Mouse (Mus musculus): Measurements from ENCODE around the gene Nkrf. TPM values are rescaled to one million over a fixed set of nuclear protein-coding genes. Genes with fewer than 3 reads are reported as not detected.

Nkrf gene
- polyA plus RNA-seq, 1 experiment from 2014 or later = 2.8 TPM

DNA sequence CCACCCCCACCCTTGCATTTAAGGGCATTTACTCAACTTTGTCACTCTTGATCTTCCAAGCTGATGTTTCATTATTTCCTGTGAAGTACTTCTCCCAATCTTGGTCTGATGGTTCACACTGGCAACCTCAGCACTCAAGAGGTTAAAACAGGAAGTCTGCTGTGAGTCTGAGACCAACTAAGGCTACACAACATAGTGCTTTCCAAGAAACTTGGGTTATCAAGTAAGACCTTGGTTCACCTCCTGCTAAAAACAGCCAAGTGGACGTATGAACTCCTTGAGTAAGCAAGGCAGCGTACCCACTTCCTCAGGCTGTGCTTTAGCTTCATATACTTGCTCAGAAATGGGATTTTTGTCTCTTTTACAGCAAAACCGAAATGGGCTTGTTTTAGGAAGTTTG, 32.3 kb downstream of the Nkrf start:
- no peaks in the 10 kb centered on the region for H3K9me3 ChIP-seq (ENCODE audit: control insufficient read depth, low read length)
- 79% methylated on average over 3 of the region's 3 CpGs for WGBS

DNA sequence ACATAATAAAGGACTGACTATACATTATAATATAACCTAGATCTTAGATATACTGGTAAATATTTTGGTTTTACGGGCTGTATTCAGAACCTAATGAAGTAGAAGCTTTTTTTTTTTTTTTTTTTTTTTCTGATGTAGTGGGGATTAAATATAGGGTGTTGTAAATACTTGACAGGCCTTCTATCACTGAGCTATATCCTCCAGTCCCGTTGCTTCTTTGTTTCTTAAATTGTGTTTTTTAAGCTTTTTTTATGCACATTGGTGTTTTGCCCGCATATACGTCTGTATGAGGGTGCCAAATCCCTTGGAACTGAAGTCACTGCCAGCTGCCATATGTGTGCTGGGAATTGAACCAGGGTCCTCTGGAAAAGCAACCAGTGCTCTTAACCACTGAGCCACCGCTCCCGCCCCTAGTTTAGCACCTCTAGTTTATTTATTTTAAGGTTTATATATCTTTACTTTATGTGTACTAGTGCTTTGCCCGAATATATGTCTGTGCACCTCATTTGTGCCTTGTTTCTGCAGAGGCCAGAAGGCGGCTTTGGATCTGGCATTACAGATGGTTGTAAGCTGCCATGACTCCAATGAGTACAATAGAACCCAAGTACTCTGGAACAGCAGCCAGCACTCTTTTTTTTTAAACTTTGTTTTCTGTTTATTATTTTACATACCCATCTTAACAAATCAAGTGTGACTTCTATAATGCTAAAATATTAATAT, 37.9 kb downstream of the Nkrf start:
- Histone ChIP-seq H3K4me2 (replicated peaks; ENCODE audit: low read depth, low read length) (peak overlapping the region; percentile 22; the same call in 1 of the 2 replicates), H3K27ac (ENCODE audit: low read depth, low read length) (no peak overlapping the region), H3K9ac (ENCODE audit: low read depth, low read length) (no peak overlapping the region), H3K36me3 (ENCODE audit: control insufficient read depth, insufficient read depth, low read length) (no peaks in the 10 kb centered on the region), H3K27me3 (ENCODE audit: control insufficient read depth, insufficient read depth, low read length) (no peaks in the 10 kb centered on the region), H3K9me3 (ENCODE audit: control insufficient read depth, low read length) (no peaks in the 10 kb centered on the region), H3K4me3 (ENCODE audit: low read length) (peak overlapping the region; percentile 44), H3K4me1 (ENCODE audit: control insufficient read depth, insufficient read depth, low read length) (no peaks in the 10 kb centered on the region)
- WGBS = 59% methylated on average over 8 of the region's 8 CpGs
- ATAC-seq (ENCODE audit: low FRiP score, low TSS enrichment) = no peak

More for the DNA sequence above, 32.3 kb downstream of the Nkrf start:
- no peaks in the 10 kb centered on the region for H3K4me1 ChIP-seq (ENCODE audit: control insufficient read depth, insufficient read depth, low read length)
- no peaks in the 10 kb centered on the region for H3K27me3 ChIP-seq (ENCODE audit: control insufficient read depth, insufficient read depth, low read length)
- H3K4me3 ChIP-seq (ENCODE audit: low read length) = no peak overlapping the region
- no peaks in the 10 kb centered on the region for H3K36me3 ChIP-seq (ENCODE audit: control insufficient read depth, insufficient read depth, low read length)
- H3K4me2 ChIP-seq (replicated peaks; ENCODE audit: low read depth, low read length) = no peak overlapping the region
- ATAC-seq (ENCODE audit: low FRiP score, low TSS enrichment) = no peak
- no peak overlapping the region for H3K9ac ChIP-seq (ENCODE audit: low read depth, low read length)
- H3K27ac ChIP-seq (ENCODE audit: low read depth, low read length) = no peak overlapping the region

DNA sequence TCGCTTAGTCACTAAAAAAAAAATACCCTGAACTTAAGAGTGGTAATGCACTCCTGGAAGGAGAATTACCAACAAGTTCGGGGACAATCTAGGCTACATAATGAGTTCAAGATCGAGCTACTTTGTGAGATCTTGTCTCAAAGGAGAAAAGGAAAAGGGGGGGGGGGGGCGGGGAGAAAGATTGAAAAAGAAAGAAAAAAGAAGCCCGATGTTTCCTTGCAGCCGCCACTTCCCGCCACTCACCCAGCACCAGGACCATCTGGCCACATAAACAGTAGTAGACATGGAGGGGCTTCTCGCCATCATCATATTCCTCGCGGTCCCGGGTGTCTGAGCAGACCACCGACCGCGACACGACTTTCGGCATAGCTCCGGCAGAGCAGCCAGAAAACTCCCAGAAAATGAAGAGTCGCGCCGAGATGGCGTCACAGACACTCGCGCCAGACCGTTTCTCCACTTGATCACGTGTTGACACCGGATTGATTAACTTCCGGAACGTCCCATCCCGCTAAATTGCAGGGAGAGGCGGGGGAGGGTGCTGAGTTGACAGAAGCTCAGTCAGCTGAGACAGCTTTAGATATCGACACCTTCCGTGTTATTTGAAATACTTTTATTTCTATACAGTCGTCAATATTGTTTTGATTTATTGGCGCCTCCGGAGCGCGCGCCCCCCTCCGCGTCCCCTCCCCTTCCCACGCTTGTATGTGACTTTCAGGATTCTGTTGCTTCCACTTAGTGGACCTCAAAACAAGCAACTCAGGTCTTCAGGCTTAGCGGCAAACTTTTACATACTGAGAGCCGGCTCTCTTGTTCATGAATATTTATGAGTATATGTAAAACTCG, 38.7 kb downstream of the Nkrf start:
- WGBS = 23% methylated on average over 43 of the region's 44 CpGs
- H3K27me3 ChIP-seq (ENCODE audit: control insufficient read depth, insufficient read depth, low read length) = no peaks in the 10 kb centered on the region
- peak; percentile 89 for ATAC-seq (ENCODE audit: low FRiP score, low TSS enrichment)
- H3K4me3 ChIP-seq (ENCODE audit: low read length) = peak overlapping the region; percentile 44
- no peaks in the 10 kb centered on the region for H3K4me1 ChIP-seq (ENCODE audit: control insufficient read depth, insufficient read depth, low read length)
- H3K9ac ChIP-seq (ENCODE audit: low read depth, low read length) = peak overlapping the region; percentile 58
- no peaks in the 10 kb centered on the region for H3K36me3 ChIP-seq (ENCODE audit: control insufficient read depth, insufficient read depth, low read length)
- no peak overlapping the region for H3K27ac ChIP-seq (ENCODE audit: low read depth, low read length)
- H3K4me2 ChIP-seq (replicated peaks; ENCODE audit: low read depth, low read length) = peak overlapping the region; percentile 29
- H3K9me3 ChIP-seq (ENCODE audit: control insufficient read depth, low read length) = no peaks in the 10 kb centered on the region

DNA sequence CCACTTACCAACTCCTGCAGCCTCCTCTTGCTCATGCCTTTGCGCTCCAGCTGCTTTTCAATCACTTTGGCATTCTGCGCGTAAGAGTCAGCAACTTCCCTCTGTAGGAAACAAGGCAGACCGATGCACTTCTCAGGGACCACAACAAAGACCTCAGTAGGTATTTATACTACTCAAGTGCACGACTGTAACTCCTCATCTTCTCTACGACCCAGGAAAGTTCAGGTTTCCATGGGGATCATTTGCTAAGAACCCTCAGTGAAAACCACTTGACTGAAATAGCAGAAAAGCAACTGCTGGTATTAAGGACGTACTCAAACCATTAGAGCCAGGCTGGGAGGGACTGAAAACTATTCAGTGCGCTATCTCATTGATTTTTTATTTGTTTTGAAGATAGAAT, 50.1 kb downstream of the Nkrf start:
- Histone ChIP-seq H3K27ac (ENCODE audit: low read depth, low read length) (no peak overlapping the region), H3K9me3 (ENCODE audit: control insufficient read depth, low read length) (no peaks in the 10 kb centered on the region), H3K4me2 (replicated peaks; ENCODE audit: low read depth, low read length) (no peak overlapping the region), H3K27me3 (ENCODE audit: control insufficient read depth, insufficient read depth, low read length) (no peaks in the 10 kb centered on the region), H3K4me1 (ENCODE audit: control insufficient read depth, insufficient read depth, low read length) (no peaks in the 10 kb centered on the region), H3K9ac (ENCODE audit: low read depth, low read length) (no peak overlapping the region), H3K36me3 (ENCODE audit: control insufficient read depth, insufficient read depth, low read length) (no peaks in the 10 kb centered on the region; the same call in 1 of the 2 replicates), H3K4me3 (ENCODE audit: low read length) (no peak overlapping the region)
- no peak for ATAC-seq (ENCODE audit: low FRiP score, low TSS enrichment)
- 79% methylated on average over 8 of the region's 8 CpGs for WGBS

- 71% methylated on average over 1 of the region's 1 CpGs for WGBS
- H3K4me3 ChIP-seq (ENCODE audit: low read length) = no peak overlapping the region
- no peaks in the 10 kb centered on the region; the same call in 1 of the 2 replicates for H3K36me3 ChIP-seq (ENCODE audit: control insufficient read depth, insufficient read depth, low read length)
- no peaks in the 10 kb centered on the region for H3K27me3 ChIP-seq (ENCODE audit: control insufficient read depth, insufficient read depth, low read length)
- no peak overlapping the region for H3K4me2 ChIP-seq (replicated peaks; ENCODE audit: low read depth, low read length)
- H3K4me1 ChIP-seq (ENCODE audit: control insufficient read depth, insufficient read depth, low read length) = no peaks in the 10 kb centered on the region
- no peak overlapping the region for H3K27ac ChIP-seq (ENCODE audit: low read depth, low read length)
- no peak for ATAC-seq (ENCODE audit: low FRiP score, low TSS enrichment)
- H3K9ac ChIP-seq (ENCODE audit: low read depth, low read length) = no peak overlapping the region
- no peaks in the 10 kb centered on the region for H3K9me3 ChIP-seq (ENCODE audit: control insufficient read depth, low read length)
Measured at GRCm38 (mm10) chrX:36847152-36847551, 55.5 kb downstream of the Nkrf start.

GRCm38 (mm10) chrX:36843346-36843990, 59.2 kb downstream of the Nkrf start:
- ATAC-seq (ENCODE audit: low FRiP score, low TSS enrichment) = no peak
- Histone ChIP-seq H3K36me3 (ENCODE audit: control insufficient read depth, insufficient read depth, low read length) (no peaks in the 10 kb centered on the region; the same call in 1 of the 2 replicates), H3K4me3 (ENCODE audit: low read length) (no peak overlapping the region), H3K27ac (ENCODE audit: low read depth, low read length) (no peak overlapping the region), H3K9ac (ENCODE audit: low read depth, low read length) (no peak overlapping the region), H3K4me1 (ENCODE audit: control insufficient read depth, insufficient read depth, low read length) (no peaks in the 10 kb centered on the region), H3K27me3 (ENCODE audit: control insufficient read depth, insufficient read depth, low read length) (no peaks in the 10 kb centered on the region), H3K4me2 (replicated peaks; ENCODE audit: low read depth, low read length) (no peak overlapping the region), H3K9me3 (ENCODE audit: control insufficient read depth, low read length) (no peaks in the 10 kb centered on the region)
- WGBS = 71% methylated on average over 4 of the region's 4 CpGs

GRCm38 (mm10) chrX:36841698-36842097, 61.0 kb downstream of the Nkrf start:
- Histone ChIP-seq H3K36me3 (ENCODE audit: control insufficient read depth, insufficient read depth, low read length) (no peaks in the 10 kb centered on the region), H3K4me3 (ENCODE audit: low read length) (no peak overlapping the region), H3K4me1 (ENCODE audit: control insufficient read depth, insufficient read depth, low read length) (no peaks in the 10 kb centered on the region), H3K9me3 (ENCODE audit: control insufficient read depth, low read length) (no peaks in the 10 kb centered on the region), H3K9ac (ENCODE audit: low read depth, low read length) (no peak overlapping the region), H3K27ac (ENCODE audit: low read depth, low read length) (no peak overlapping the region), H3K4me2 (replicated peaks; ENCODE audit: low read depth, low read length) (no peak overlapping the region), H3K27me3 (ENCODE audit: control insufficient read depth, insufficient read depth, low read length) (no peaks in the 10 kb centered on the region)
- no peak for ATAC-seq (ENCODE audit: low FRiP score, low TSS enrichment)
- 81% methylated on average over 6 of the region's 6 CpGs for WGBS

GRCm38 (mm10) chrX:36839391-36839790, 63.3 kb downstream of the Nkrf start:
- Histone ChIP-seq H3K9me3 (ENCODE audit: control insufficient read depth, low read length) (no peaks in the 10 kb centered on the region), H3K36me3 (ENCODE audit: control insufficient read depth, insufficient read depth, low read length) (no peaks in the 10 kb centered on the region), H3K27me3 (ENCODE audit: control insufficient read depth, insufficient read depth, low read length) (no peaks in the 10 kb centered on the region), H3K9ac (ENCODE audit: low read depth, low read length) (no peak overlapping the region), H3K4me3 (ENCODE audit: low read length) (no peak overlapping the region), H3K4me2 (replicated peaks; ENCODE audit: low read depth, low read length) (no peak overlapping the region), H3K27ac (ENCODE audit: low read depth, low read length) (no peak overlapping the region), H3K4me1 (ENCODE audit: control insufficient read depth, insufficient read depth, low read length) (no peaks in the 10 kb centered on the region)
- ATAC-seq (ENCODE audit: low FRiP score, low TSS enrichment) = no peak
- WGBS = 75% methylated on average over 7 of the region's 7 CpGs

Measured in kidney, embryonic 14.5 days (tissue).